Mouse (Mus musculus): ENCODE data around the gene Cux1. TPM values are rescaled to one million over a fixed set of nuclear protein-coding genes. Genes with fewer than 3 reads are reported as not detected.

The Cux1 gene
- polyA plus RNA-seq, 1 experiment: 164 TPM

DNA sequence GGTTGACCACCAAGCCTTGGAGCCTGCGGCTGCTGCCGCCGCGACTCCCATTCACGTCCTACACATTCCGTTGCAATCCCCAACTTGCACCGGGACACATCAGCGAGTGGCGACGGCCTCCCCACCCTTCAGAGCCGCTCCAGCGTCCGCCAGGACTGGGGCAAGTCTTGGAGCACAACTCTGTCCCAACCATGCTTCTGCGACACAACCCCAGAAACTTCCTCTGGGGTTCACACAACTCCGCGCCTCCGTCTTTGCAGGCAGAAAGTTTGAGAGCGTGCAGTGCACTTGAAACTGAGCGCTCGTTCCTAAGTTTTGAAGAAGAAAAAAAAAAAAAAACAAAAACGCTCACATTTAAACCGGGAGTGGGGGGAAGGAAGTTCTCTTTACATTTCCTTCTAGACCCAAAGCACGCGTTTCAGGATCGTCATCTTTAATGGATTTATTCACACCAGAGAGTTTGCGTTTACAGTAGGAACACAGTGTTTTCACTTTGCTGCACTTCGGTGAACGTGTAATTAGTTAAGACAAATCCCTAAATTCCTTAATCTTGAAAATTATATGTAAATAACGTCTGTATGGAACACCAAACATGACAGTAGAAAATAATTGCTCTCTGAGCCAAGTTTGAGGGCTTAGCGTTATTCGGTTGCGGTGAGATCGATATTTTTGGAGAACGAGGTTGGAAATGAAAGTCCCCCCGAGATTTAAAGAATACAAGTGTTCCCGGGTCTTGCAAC, 906 bp upstream of the Cux1 start:
- peak overlapping the region; percentile 99 for H3K4me3 ChIP-seq (ENCODE audit: control insufficient read depth, insufficient read depth, low read length)
- peak; percentile 68 for DNase-seq
- peak overlapping the region; percentile 83 for H3K27ac ChIP-seq (ENCODE audit: control insufficient read depth, insufficient read depth, low read length)
- TF ChIP-seq POLR2A (IDR thresholded peaks at IDR 0.05; ENCODE audit: control insufficient read depth, extremely low read depth, insufficient read depth, low read length, poor library complexity): peak; percentile 44; the same call in 1 of the 2 replicates
- TF ChIP-seq CTCF (IDR thresholded peaks at IDR 0.05; ENCODE audit: borderline replicate concordance, control insufficient read depth, extremely low read depth, insufficient read depth, low read length, poor library complexity): no peak
- H3K27me3 ChIP-seq (ENCODE audit: control insufficient read depth, insufficient read depth, low read length): no peaks in the 10 kb centered on the region
- under 1% methylated on average over 36 of the region's 36 CpGs for WGBS
- H3K36me3 ChIP-seq (ENCODE audit: control insufficient read depth, insufficient read depth, low read length): no peaks in the 10 kb centered on the region
- H3K4me1 ChIP-seq (replicated peaks; ENCODE audit: control insufficient read depth, insufficient read depth, low read length): peaks cover 18% of the 10 kb centered on the region

DNA sequence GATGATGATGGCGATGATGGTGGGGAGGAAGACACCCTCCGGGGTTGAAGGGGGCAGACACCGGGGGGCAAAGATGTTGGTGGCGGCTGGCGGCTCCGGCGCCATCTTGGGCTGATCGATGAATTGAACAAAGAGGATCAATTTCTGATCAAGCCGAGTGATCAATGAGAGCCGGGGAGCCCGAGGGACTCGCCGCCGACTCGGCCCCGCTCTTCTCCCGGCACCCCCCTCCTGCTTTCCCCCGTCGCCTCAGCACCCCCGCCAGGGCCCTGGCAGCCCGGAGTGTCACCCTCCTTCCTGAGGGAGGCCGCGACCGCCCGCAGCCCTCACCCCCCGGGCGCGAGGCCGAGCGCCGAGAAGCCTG, 496 bp downstream of the Cux1 start:
- H3K4me1 ChIP-seq (replicated peaks; ENCODE audit: control insufficient read depth, insufficient read depth, low read length): peaks cover 16% of the 10 kb centered on the region
- H3K4me3 ChIP-seq (ENCODE audit: control insufficient read depth, insufficient read depth, low read length): peak overlapping the region; percentile 99
- TF ChIP-seq CTCF (IDR thresholded peaks at IDR 0.05; ENCODE audit: borderline replicate concordance, control insufficient read depth, extremely low read depth, insufficient read depth, low read length, poor library complexity) (no peak), POLR2A (IDR thresholded peaks at IDR 0.05; ENCODE audit: control insufficient read depth, extremely low read depth, insufficient read depth, low read length, poor library complexity) (no peak)
- no peaks in the 10 kb centered on the region for H3K27me3 ChIP-seq (ENCODE audit: control insufficient read depth, insufficient read depth, low read length)
- no peaks in the 10 kb centered on the region for H3K36me3 ChIP-seq (ENCODE audit: control insufficient read depth, insufficient read depth, low read length)
- peak overlapping the region; percentile 56 for H3K27ac ChIP-seq (ENCODE audit: control insufficient read depth, insufficient read depth, low read length)
- WGBS: under 1% methylated on average over 31 of the region's 31 CpGs
- DNase-seq: no peak

DNA sequence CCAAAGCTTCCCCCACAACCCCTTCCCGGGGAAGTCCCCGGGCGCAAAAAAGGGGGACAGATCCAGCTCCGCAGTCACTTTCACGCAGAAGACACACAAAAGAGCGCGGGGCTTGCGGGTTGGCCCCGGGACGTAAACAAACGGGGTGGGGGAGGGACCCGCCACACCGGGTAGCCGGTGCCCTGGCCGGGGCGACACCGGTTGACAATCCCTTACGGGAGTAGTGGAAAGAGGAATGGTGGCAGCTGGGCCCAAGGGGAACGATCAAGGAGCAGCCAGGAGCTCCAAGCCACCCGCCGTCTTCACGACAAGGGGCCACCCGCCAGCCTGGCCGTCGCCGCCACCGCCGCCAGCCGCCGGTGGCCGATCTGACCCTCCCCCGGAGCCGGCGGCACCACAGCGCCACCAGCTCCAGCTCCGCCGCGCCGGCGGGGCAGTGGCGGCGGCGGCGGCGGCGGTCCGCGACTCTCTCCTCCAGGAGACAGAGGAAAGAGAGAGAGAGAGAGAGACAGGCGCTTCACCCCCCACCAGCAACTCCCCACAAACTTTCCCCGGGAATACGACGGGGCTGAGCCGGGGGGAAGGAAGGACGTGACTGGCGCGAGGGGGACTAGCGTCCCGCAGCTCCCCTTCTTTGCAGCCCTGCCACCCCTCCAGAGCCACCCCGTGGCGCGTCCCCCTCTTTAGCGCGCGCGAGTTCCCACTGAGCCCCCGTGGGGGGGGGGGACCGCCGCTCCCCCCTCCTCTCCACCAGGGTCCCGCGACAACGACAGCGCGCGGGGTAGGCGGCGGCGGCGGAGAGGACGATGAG, 1.1 kb downstream of the Cux1 start:
- TF ChIP-seq POLR2A (IDR thresholded peaks at IDR 0.05; ENCODE audit: control insufficient read depth, extremely low read depth, insufficient read depth, low read length, poor library complexity): no peak
- TF ChIP-seq CTCF (IDR thresholded peaks at IDR 0.05; ENCODE audit: borderline replicate concordance, control insufficient read depth, extremely low read depth, insufficient read depth, low read length, poor library complexity): no peak
- Histone ChIP-seq H3K27me3 (ENCODE audit: control insufficient read depth, insufficient read depth, low read length) (no peaks in the 10 kb centered on the region), H3K4me1 (replicated peaks; ENCODE audit: control insufficient read depth, insufficient read depth, low read length) (peaks cover 18% of the 10 kb centered on the region), H3K27ac (ENCODE audit: control insufficient read depth, insufficient read depth, low read length) (peak overlapping the region; percentile 56), H3K36me3 (ENCODE audit: control insufficient read depth, insufficient read depth, low read length) (no peaks in the 10 kb centered on the region), H3K4me3 (ENCODE audit: control insufficient read depth, insufficient read depth, low read length) (peak overlapping the region; percentile 99)
- 1% methylated on average over 77 of the region's 79 CpGs for WGBS
- peak; percentile 67 for DNase-seq

DNA sequence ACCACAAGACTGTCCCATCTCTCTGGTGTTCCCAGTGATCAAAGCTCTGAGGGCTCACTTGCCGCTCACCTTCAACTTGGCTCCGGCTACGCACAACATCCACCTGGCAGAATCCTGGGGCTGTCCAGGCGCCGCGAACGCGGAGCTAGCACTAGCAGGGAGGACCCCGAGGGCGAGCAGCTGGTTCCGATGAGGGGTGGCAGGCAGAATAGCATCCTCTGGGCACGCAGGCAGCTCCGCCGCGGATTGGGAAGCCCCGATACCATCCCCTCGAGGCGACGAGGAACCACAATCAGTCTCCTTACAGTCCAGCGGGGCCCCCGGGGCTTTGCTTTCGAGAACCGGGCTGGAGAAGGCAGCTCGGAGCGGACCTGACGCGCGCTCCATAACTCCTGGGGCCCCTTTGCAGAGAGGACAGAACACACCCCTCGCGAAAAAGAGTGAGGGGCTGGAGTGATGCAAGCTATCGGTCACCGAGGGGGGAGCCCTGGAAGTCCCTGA, 1.9 kb downstream of the Cux1 start:
- TF ChIP-seq POLR2A (IDR thresholded peaks at IDR 0.05; ENCODE audit: control insufficient read depth, extremely low read depth, insufficient read depth, low read length, poor library complexity) (no peak), CTCF (IDR thresholded peaks at IDR 0.05; ENCODE audit: borderline replicate concordance, control insufficient read depth, extremely low read depth, insufficient read depth, low read length, poor library complexity) (no peak)
- peak; percentile 57 for DNase-seq
- Histone ChIP-seq H3K36me3 (ENCODE audit: control insufficient read depth, insufficient read depth, low read length) (no peaks in the 10 kb centered on the region), H3K27me3 (ENCODE audit: control insufficient read depth, insufficient read depth, low read length) (no peaks in the 10 kb centered on the region), H3K4me1 (replicated peaks; ENCODE audit: control insufficient read depth, insufficient read depth, low read length) (peaks cover 17% of the 10 kb centered on the region), H3K4me3 (ENCODE audit: control insufficient read depth, insufficient read depth, low read length) (peak overlapping the region; percentile 99), H3K27ac (ENCODE audit: control insufficient read depth, insufficient read depth, low read length) (peak overlapping the region; percentile 6; the same call in 1 of the 2 replicates)
- 1% methylated on average over 32 of the region's 32 CpGs for WGBS

DNA sequence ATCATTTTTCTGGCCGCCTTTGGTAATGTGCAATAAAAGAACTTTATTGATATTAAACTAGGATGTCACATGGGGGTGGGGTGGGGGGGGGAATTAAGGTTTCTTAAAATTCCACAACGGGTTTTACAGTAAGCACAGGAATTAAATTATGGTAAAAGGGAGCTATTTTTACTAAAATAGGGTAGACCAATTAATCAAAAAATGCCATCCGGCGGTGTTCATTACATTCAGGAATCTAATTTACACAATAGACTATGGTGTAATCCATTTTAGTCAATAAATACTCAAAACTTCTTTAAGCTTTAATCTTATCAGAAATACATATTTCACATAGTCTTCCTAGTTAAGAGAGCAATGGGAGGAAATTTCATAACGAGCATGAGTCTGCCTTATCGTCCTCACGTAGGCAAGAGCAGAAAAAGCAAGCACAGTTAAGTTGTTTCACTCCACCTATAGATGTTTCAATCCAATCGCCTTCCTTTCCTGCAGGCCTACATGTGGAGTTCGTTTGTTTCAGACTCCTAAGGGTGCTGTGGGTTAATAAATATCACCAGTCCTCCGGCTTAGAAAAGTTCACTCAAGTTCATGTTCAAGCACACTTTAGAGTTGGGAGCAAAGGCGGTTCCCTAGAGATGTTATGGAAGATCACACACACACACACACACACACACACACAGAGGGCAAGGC, 2.5 kb downstream of the Cux1 start:
- H3K4me1 ChIP-seq (replicated peaks; ENCODE audit: control insufficient read depth, insufficient read depth, low read length): peaks cover 16% of the 10 kb centered on the region
- WGBS: 17% methylated on average over 11 of the region's 11 CpGs
- H3K27ac ChIP-seq (ENCODE audit: control insufficient read depth, insufficient read depth, low read length): no peak overlapping the region
- DNase-seq: no peak
- no peaks in the 10 kb centered on the region for H3K27me3 ChIP-seq (ENCODE audit: control insufficient read depth, insufficient read depth, low read length)
- H3K36me3 ChIP-seq (ENCODE audit: control insufficient read depth, insufficient read depth, low read length): no peaks in the 10 kb centered on the region
- peak overlapping the region; percentile 99 for H3K4me3 ChIP-seq (ENCODE audit: control insufficient read depth, insufficient read depth, low read length)
- TF ChIP-seq CTCF (IDR thresholded peaks at IDR 0.05; ENCODE audit: borderline replicate concordance, control insufficient read depth, extremely low read depth, insufficient read depth, low read length, poor library complexity): no peak
- no peak for TF ChIP-seq POLR2A (IDR thresholded peaks at IDR 0.05; ENCODE audit: control insufficient read depth, extremely low read depth, insufficient read depth, low read length, poor library complexity)

DNA sequence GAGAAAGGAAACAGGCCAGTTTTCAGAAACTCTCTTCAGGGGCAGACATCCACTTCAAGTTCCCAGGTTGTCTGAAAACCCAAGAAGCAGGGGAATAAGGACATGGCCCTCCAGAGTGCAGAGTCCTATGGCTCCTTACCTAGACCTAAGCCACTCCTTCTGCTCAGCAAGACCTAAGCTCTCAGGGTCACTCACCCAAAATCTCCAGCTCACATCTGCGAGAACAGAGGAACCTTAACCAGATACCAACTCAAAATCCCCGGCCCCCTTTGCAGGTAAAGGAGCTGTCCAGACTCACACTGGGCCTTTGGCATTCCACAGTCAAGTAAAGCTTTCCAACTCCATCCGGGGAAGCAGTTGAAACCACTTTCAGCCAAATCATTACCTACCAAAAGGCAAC, 3.3 kb downstream of the Cux1 start:
- WGBS: 27% methylated on average over 3 of the region's 3 CpGs
- Histone ChIP-seq H3K4me3 (ENCODE audit: control insufficient read depth, insufficient read depth, low read length) (peak overlapping the region; percentile 19; the same call in 1 of the 2 replicates), H3K4me1 (replicated peaks; ENCODE audit: control insufficient read depth, insufficient read depth, low read length) (peaks cover 19% of the 10 kb centered on the region), H3K36me3 (ENCODE audit: control insufficient read depth, insufficient read depth, low read length) (no peaks in the 10 kb centered on the region), H3K27me3 (ENCODE audit: control insufficient read depth, insufficient read depth, low read length) (no peaks in the 10 kb centered on the region), H3K27ac (ENCODE audit: control insufficient read depth, insufficient read depth, low read length) (peak overlapping the region; percentile 19; the same call in 1 of the 2 replicates)
- TF ChIP-seq POLR2A (IDR thresholded peaks at IDR 0.05; ENCODE audit: control insufficient read depth, extremely low read depth, insufficient read depth, low read length, poor library complexity) (no peak), CTCF (IDR thresholded peaks at IDR 0.05; ENCODE audit: borderline replicate concordance, control insufficient read depth, extremely low read depth, insufficient read depth, low read length, poor library complexity) (no peak)
- DNase-seq: no peak
